Mouse (Mus musculus) spleen, adult 2 months (tissue): ENCODE measurements around the gene Smyd3.

Source experiments
- CTCF ChIP-seq: fragments of 200-500 bp; IDR thresholded peaks from 2 replicates; pipeline ENCODE4 v1.5.1; 2011; ENCODE audit warnings: mild to moderate bottlenecking, inconsistent platforms; ENCODE audit not compliant: insufficient read depth, insufficient read length, insufficient replicate concordance; ENCODE audit errors: extremely low read depth
- POLR2A ChIP-seq: fragments of 200-500 bp; IDR thresholded peaks from 2 replicates; pipeline ENCODE4 v1.6.1; 2011; ENCODE audit warnings: low read depth, low read length, inconsistent platforms

- TF ChIP-seq POLR2A (no peak), CTCF (no peak)
Observed at GRCm38 (mm10) chr1:179106702-179107145, 411.1 kb downstream of the Smyd3 start.
